Mouse (Mus musculus) CH12F3 (cell line): ENCODE results near the gene Zic4.

ENCODE experiments used
- in situ Hi-C: fragments of 300-500 bp; cut with MboI; formaldehyde crosslinking; loops from 2 replicates; pipeline ENCODE4 v1.14.3; 2020; ENCODE audit warnings: low sequenced_read_pairs

Gene Zic4

DNA sequence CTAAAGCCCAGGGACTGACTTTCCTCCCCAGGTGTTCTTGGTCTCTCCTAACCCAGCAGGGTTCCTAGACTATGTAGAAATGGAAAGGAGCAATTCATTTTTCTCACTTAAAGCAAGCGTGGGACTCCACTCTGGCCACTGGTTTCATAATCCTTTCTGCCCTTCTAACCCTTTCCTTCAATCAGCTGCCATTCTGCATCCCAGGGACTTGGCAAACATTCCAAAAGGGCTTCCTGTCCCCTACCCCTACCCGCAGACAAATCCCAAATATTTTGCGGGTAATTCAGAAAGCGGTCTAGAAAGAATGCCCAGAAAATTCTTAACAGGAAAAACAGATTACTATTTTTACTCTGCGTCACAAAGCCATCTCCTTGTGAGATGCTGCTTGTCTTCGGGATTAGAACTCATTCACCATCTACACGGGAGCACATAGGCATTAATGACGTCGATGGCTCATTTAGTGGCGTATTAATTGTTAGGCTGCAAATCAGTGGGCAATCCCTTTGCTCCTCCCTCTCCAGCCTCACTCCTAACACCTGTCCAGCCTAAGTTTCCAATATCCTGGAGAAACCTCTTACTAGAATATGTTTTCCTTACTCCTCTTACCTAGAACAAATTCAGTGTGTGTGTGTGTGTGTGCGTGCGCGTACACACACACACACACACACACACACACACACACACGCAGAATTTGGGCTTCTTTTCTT, 33.0 kb downstream of the Zic4 start:
- in situ Hi-C loops = no loop called here

GRCm38 (mm10) chr9:91399976-91400375, 37.8 kb downstream of the Zic4 start:
- in situ Hi-C loops = no loop called here

GRCm38 (mm10) chr9:91400482-91401093, 38.4 kb downstream of the Zic4 start:
- in situ Hi-C loops = no loop called here

DNA sequence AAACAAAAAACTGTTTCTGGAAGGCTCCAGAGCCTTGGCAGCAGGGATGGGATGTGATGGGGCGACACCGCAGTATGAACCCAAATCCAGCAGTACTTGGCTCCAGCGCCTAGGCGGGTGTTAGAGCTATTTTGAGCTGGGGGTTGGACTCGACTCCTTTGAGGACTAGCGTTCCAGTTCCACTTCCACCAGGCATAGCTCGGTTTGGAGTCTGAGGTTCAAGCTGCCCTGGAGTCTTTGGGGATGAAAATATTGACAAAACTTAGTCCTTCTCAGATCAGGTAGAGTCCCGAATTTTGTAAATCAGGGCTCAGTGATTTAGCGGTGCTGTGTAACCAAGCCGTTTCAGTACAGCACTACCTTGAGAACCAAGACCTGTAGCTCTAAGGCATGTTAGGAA, 39.3 kb downstream of the Zic4 start:
- in situ Hi-C loops = no loop called here

- in situ Hi-C loops = no loop called here
Measured at GRCm38 (mm10) chr9:91404229-91404628, 42.0 kb downstream of the Zic4 start.

- in situ Hi-C loops = no loop called here
Measured at GRCm38 (mm10) chr9:91404905-91405752, 42.9 kb downstream of the Zic4 start.

DNA sequence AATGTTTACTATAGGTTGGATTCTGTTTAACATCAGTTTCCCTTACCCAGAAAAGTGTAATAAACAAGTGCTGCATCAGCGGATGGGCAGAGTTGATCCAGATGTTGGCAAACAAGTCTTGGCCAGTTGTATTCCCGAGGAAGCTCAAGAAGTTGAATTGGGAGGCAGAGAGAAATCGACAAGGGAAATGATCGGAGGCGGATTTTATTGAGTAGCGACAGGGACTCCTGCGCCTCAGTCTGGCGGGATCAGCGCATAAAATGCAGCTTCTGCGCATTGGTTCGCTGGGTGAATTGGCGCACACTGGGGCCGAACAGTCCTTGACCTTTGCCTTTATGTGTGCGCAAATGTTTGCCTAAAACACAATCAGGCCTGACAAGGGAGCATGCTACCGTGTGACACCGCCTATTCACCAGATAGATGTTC, 43.6 kb downstream of the Zic4 start:
- in situ Hi-C loops = no loop called here

DNA sequence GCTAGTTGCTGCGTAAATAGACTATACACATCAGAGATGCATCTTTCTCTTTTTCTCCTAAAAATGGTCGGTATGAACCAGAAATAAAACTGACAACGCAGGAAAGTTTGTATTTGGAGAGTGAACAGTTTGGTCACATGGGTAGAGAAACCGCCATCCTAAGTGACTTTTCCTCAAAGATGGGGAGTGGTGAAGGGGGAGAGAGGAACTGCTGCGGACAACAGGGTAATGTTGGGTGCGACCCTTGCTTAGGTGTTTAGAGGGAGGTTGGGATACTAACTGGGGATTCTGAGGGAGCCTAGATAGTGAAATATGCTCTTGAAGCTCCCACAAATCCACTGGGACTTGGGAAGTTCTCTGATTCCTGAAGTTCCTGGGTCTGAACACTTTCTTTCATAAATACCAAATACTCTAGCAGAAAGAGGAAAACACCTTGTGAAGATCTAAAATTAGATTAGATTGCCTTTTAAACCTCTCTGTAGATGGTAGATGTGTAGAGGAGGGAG, 44.1 kb downstream of the Zic4 start:
- in situ Hi-C loops = no loop called here

- in situ Hi-C loops = no loop called here
Measured at GRCm38 (mm10) chr9:91409771-91410170, 47.6 kb downstream of the Zic4 start.

DNA sequence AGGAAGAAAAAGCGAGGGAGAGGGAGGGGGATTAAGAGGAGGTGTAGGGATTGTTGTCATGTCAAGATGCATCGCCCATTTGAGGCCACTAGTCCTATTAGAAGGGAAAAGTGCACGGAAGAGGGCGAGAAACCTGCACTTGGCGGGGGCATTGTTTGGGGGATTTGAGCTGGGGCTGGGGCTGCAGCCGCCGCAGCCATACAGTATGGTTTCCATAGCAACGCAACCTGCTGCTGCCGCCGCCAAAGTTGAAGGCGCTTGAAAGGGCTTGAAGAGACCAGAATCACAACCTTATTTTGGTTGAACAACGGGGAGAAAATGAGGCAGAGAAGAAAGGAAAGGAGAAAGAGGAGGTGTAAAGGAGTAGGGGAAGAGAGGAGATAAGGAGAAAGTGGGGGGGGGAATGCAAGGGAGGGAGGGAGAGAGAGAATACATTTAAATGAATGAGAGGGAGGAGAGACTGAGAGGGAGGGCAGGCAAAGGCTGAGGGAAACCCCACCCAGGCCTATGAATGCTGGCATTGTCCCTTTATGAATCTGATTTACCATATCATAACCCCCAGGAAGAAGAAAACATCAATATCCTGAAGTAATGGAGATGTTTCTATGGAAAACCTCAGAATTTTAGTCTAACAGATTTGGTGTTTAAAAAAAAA, 51.9 kb downstream of the Zic4 start:
- in situ Hi-C loops = no loop called here

DNA sequence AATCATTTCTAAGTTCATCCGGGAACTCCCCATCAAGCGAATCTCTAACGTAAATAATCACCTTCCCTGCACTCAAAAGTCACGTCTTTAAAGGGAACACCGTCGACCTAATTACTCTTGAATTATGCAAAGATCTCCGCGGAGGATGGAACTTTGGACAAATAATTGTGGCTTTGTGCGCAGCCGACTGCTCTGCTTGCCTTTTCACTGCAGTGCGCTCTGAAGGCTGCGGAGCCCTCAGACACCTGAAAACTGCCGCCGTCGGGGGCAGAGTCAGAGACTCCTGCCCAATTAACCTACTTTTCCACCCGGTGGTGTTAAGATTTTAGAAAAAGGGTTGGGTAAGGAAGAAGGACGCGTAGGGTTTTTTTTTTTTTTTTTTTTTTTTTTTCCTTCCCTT, 58.2 kb downstream of the Zic4 start:
- in situ Hi-C loops = no loop called here
